Mouse (Mus musculus) lung, adult 2 months (tissue): ENCODE measurements around the gene Pde4d.

Experiments used
- CTCF ChIP-seq: fragments of 200-500 bp; IDR thresholded peaks from 2 replicates; pipeline ENCODE4 v1.5.1; 2011; ENCODE audit warnings: mild to moderate bottlenecking, low read length, control low read depth; ENCODE audit not compliant: insufficient read depth
- POLR2A ChIP-seq: fragments of 200-500 bp; IDR thresholded peaks from 2 replicates; pipeline ENCODE4 v1.6.1; 2011; ENCODE audit warnings: low read depth, mild to moderate bottlenecking, control low read depth, low read length, borderline replicate concordance; ENCODE audit errors: extremely low read depth

- TF ChIP-seq POLR2A (no peak), CTCF (no peak)
These were observed 646.9 kb downstream of the Pde4d start for GRCm38 (mm10) chr13:109096654-109097053.
